Mouse (Mus musculus) liver, embryonic 14.5 days (tissue): Measurements from ENCODE around the gene Mrps35.

ENCODE experiments used
- CTCF ChIP-seq: IDR thresholded peaks from 2 replicates; pipeline ENCODE4 v1.5.1; 2016; ENCODE audit warnings: antibody characterized with exemption, low read depth, control low read depth
- EP300 ChIP-seq: IDR thresholded peaks from 2 replicates; pipeline ENCODE4 v1.6.1; 2016; ENCODE audit warnings: antibody characterized with exemption, low read depth

DNA sequence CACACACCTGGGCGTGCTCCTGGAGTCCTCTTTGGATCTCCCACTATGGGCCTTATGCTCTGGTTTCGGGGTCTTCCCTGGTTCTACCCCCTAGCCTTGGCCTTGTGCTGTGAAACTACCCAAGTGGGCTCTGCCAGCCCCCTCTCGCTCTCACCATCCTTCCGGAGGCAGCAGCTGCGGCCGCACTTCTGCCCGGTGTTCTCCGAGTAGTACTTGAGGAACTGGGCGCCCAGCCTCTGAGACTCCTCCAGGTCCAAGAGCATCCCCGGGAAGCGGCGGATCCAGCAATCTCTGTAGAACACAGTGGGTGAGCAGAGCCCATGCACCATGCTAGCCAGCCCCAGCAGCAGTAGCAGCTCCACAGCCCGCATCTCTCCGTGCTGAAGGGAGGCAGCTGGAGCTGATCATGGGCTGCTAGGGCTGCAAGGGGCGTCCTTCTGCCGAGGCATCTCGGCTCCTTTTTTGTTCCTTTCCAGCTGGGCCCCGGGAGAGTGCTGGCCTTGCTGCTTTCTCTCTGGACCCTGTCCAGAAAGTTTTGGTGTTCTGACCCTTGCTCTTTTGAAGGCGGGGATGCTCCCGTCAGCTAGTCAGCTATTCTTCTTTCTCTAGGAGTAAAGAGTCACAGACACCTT, 44.1 kb downstream of the Mrps35 start, which contains the start of gene Mansc4:
- no peak for TF ChIP-seq CTCF
- TF ChIP-seq EP300 = no peak
